Mouse (Mus musculus): Measurements from ENCODE around the gene St3gal6. TPM values are rescaled to one million over a fixed set of nuclear protein-coding genes. Genes with fewer than 3 reads are reported as not detected.

Gene St3gal6
- polyA plus RNA-seq, 1 experiment from 2014 or later = 17.8 TPM

GRCm38 (mm10) chr16:58534245-58535142 lies 10.5 kb upstream of the St3gal6 start:
- Histone ChIP-seq H3K27me3 (no peaks in the 10 kb centered on the region), H3K4me1 (replicated peaks) (0 out of 2 replicates have a peak, but pooled peaks cover 6% of the 10 kb centered on the region)
- 84% methylated on average over 7 of the region's 7 CpGs for WGBS

DNA sequence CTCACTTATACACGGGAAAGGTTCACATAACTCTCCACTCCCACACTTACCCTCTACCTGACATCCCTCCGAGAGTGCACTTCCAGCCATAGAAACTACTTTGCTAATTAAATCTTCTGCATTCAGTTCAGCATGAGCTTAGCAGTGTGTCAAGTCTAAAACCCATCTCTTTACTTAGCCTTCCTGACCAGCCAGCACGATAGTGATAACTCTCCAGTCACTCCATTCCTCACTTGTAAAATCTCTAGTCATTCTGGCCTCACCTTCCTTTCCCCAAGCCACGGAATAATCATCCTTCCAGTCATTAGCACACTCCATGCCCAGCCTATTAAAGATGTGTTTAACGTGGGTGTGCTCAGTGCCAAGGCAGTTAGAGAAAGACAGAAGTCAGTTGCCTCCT lies 9.7 kb upstream of the St3gal6 start:
- no peak overlapping the region for H3K9ac ChIP-seq (replicated peaks)
- WGBS = 55% methylated on average over 5 of the region's 5 CpGs
- no peak overlapping the region for H3K4me3 ChIP-seq (replicated peaks)
- no peak overlapping the region for H3K4me2 ChIP-seq
- H3K9me3 ChIP-seq = no peaks in the 10 kb centered on the region
- 0 out of 2 replicates have a peak, but pooled peaks cover 6% of the 10 kb centered on the region for H3K4me1 ChIP-seq (replicated peaks)
- no peak for ATAC-seq (ENCODE audit: insufficient number of reproducible peaks, insufficient read depth, low FRiP score, low TSS enrichment, low read depth)
- H3K27me3 ChIP-seq = no peaks in the 10 kb centered on the region
- H3K36me3 ChIP-seq = no peaks in the 10 kb centered on the region
- no peak overlapping the region for H3K27ac ChIP-seq

More at GRCm38 (mm10) chr16:58534245-58535142, 10.5 kb upstream of the St3gal6 start:
- Histone ChIP-seq H3K4me2 (no peak overlapping the region), H3K36me3 (no peaks in the 10 kb centered on the region), H3K4me3 (replicated peaks) (no peak overlapping the region), H3K27ac (no peak overlapping the region), H3K9me3 (no peaks in the 10 kb centered on the region), H3K9ac (replicated peaks) (no peak overlapping the region)
- no peak for ATAC-seq (ENCODE audit: insufficient number of reproducible peaks, insufficient read depth, low FRiP score, low TSS enrichment, low read depth)

- Histone ChIP-seq H3K9ac (replicated peaks) (no peak overlapping the region), H3K27ac (no peak overlapping the region), H3K27me3 (no peaks in the 10 kb centered on the region), H3K4me1 (replicated peaks) (0 out of 2 replicates have a peak, but pooled peaks cover 6% of the 10 kb centered on the region), H3K4me3 (replicated peaks) (no peak overlapping the region), H3K36me3 (no peaks in the 10 kb centered on the region), H3K4me2 (no peak overlapping the region), H3K9me3 (no peaks in the 10 kb centered on the region)
- ATAC-seq (ENCODE audit: insufficient number of reproducible peaks, insufficient read depth, low FRiP score, low TSS enrichment, low read depth) = no peak
- WGBS = 89% methylated on average over 2 of the region's 2 CpGs
Measured at GRCm38 (mm10) chr16:58533254-58533653, 9.2 kb upstream of the St3gal6 start.

DNA sequence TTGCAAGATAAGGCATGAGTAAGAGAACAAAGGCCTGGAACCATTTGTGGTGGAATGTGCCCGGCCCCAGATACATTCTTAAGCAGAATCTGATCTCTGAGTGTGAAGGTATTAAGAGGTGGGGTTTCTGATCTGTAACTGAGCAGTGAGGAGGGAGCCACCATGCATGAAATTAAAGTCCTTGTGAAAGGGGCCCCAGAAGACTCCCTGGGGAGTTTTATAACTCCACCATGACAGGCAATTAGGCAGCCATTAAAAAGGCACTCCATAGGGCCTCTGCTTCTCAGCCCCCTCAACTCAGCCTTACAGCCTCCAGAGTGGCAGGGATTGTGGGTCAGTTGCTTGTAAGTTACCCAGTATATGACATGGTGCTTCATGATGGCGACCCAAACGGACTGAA lies 8.5 kb upstream of the St3gal6 start:
- ATAC-seq (ENCODE audit: insufficient number of reproducible peaks, insufficient read depth, low FRiP score, low TSS enrichment, low read depth) = no peak
- Histone ChIP-seq H3K4me3 (replicated peaks) (no peak overlapping the region), H3K4me1 (replicated peaks) (0 out of 2 replicates have a peak, but pooled peaks cover 6% of the 10 kb centered on the region), H3K9ac (replicated peaks) (no peak overlapping the region), H3K4me2 (no peak overlapping the region), H3K36me3 (no peaks in the 10 kb centered on the region), H3K27ac (no peak overlapping the region), H3K9me3 (no peaks in the 10 kb centered on the region), H3K27me3 (no peaks in the 10 kb centered on the region)
- 26% methylated on average over 3 of the region's 3 CpGs for whole genome bisulfite sequencing

- Histone ChIP-seq H3K27ac (no peak overlapping the region), H3K9ac (replicated peaks) (no peak overlapping the region), H3K9me3 (peaks cover 8% of the 10 kb centered on the region), H3K4me1 (replicated peaks) (0 out of 2 replicates have a peak, but pooled peaks cover 6% of the 10 kb centered on the region), H3K27me3 (no peaks in the 10 kb centered on the region), H3K4me3 (replicated peaks) (no peak overlapping the region), H3K4me2 (no peak overlapping the region), H3K36me3 (no peaks in the 10 kb centered on the region)
- no peak for ATAC-seq (ENCODE audit: insufficient number of reproducible peaks, insufficient read depth, low FRiP score, low TSS enrichment, low read depth)
- WGBS = 59% methylated on average over 5 of the region's 5 CpGs
Measured at GRCm38 (mm10) chr16:58527817-58528216, 3.8 kb upstream of the St3gal6 start.

GRCm38 (mm10) chr16:58526729-58527128 lies 2.7 kb upstream of the St3gal6 start:
- WGBS = 82% methylated on average over 6 of the region's 6 CpGs
- peaks cover 8% of the 10 kb centered on the region for H3K9me3 ChIP-seq
- H3K36me3 ChIP-seq = no peaks in the 10 kb centered on the region
- H3K4me3 ChIP-seq (replicated peaks) = no peak overlapping the region
- H3K27ac ChIP-seq = no peak overlapping the region
- H3K4me1 ChIP-seq (replicated peaks) = peaks cover 5% of the 10 kb centered on the region; the same call in 1 of the 2 replicates
- no peak overlapping the region for H3K9ac ChIP-seq (replicated peaks)
- no peaks in the 10 kb centered on the region for H3K27me3 ChIP-seq
- ATAC-seq (ENCODE audit: insufficient number of reproducible peaks, insufficient read depth, low FRiP score, low TSS enrichment, low read depth) = no peak
- H3K4me2 ChIP-seq = no peak overlapping the region

GRCm38 (mm10) chr16:58525832-58526231 lies 1.8 kb upstream of the St3gal6 start:
- H3K4me2 ChIP-seq = no peak overlapping the region
- H3K9ac ChIP-seq (replicated peaks) = no peak overlapping the region
- no peak overlapping the region for H3K4me3 ChIP-seq (replicated peaks)
- peaks cover 8% of the 10 kb centered on the region for H3K9me3 ChIP-seq
- no peaks in the 10 kb centered on the region for H3K36me3 ChIP-seq
- no peaks in the 10 kb centered on the region for H3K27me3 ChIP-seq
- no peak overlapping the region for H3K27ac ChIP-seq
- H3K4me1 ChIP-seq (replicated peaks) = peaks cover 8% of the 10 kb centered on the region; the same call in 1 of the 2 replicates
- ATAC-seq (ENCODE audit: insufficient number of reproducible peaks, insufficient read depth, low FRiP score, low TSS enrichment, low read depth) = no peak

DNA sequence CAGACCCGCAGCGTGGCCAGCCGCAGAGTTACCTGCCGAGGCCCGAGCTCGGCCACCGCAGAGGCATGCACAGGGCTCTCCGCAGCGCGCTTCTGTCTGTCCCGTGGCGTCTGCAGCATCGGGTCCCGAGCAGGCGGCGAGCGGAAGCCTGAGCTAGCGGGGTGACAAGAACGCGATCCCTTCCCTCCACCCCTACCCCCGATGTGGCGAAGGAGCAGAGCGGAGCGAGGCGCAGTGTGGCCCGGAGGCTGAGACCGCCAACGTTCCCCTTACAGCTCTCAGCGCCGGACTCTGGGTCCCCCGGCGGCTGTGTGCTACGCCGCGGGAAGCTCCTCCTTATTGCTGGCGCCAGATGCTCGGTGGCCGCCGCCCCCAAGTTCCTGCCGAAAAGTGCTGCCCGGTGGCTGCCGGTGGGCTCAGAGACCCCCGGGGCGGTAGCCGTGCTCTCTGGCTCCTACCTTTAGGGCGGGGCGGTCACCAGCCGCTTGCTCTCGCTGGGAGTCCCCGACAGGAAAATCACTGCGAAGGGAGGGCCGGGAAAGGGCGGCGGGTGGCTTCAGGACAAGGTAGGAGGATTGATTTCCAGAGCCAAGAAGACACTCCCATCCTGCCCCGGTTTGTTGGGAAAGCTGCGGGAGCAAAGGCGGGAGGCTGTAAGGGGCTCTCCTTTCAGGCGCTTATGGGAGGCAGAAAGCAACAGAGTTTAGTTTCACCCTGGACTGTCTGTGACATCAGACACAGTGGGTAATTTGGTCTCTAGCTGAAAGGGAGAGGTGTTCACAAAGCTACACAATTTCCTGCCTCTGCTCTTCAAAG lies 791 bp downstream of the St3gal6 start:
- H3K9me3 ChIP-seq = peaks cover 8% of the 10 kb centered on the region
- H3K27me3 ChIP-seq = no peaks in the 10 kb centered on the region
- H3K4me3 ChIP-seq (replicated peaks) = peak overlapping the region; percentile 63
- H3K27ac ChIP-seq = peak overlapping the region; percentile 90
- H3K4me1 ChIP-seq (replicated peaks) = peaks cover 14% of the 10 kb centered on the region; the same call in 1 of the 2 replicates
- WGBS = under 1% methylated on average over 58 of the region's 58 CpGs
- no peaks in the 10 kb centered on the region for H3K36me3 ChIP-seq
- peak overlapping the region; percentile 70 for H3K4me2 ChIP-seq
- ATAC-seq (ENCODE audit: insufficient number of reproducible peaks, insufficient read depth, low FRiP score, low TSS enrichment, low read depth) = peak; percentile 93
- H3K9ac ChIP-seq (replicated peaks) = peak overlapping the region; percentile 83

- H3K4me2 ChIP-seq = peak overlapping the region; percentile 70
- peak overlapping the region; percentile 63 for H3K4me3 ChIP-seq (replicated peaks)
- WGBS = 0% methylated on average over 16 of the region's 16 CpGs
- peak overlapping the region; percentile 83 for H3K9ac ChIP-seq (replicated peaks)
- no peaks in the 10 kb centered on the region for H3K36me3 ChIP-seq
- no peaks in the 10 kb centered on the region for H3K27me3 ChIP-seq
- H3K4me1 ChIP-seq (replicated peaks) = peaks cover 14% of the 10 kb centered on the region; the same call in 1 of the 2 replicates
- peak overlapping the region; percentile 90 for H3K27ac ChIP-seq
- ATAC-seq (ENCODE audit: insufficient number of reproducible peaks, insufficient read depth, low FRiP score, low TSS enrichment, low read depth) = peak; percentile 58
- H3K9me3 ChIP-seq = peaks cover 8% of the 10 kb centered on the region
Measured at GRCm38 (mm10) chr16:58522677-58523043, 1.4 kb downstream of the St3gal6 start.

- peaks cover 14% of the 10 kb centered on the region; the same call in 1 of the 2 replicates for H3K4me1 ChIP-seq (replicated peaks)
- WGBS = 29% methylated on average over 7 of the region's 7 CpGs
- H3K36me3 ChIP-seq = no peaks in the 10 kb centered on the region
- H3K27ac ChIP-seq = no peak overlapping the region
- H3K9ac ChIP-seq (replicated peaks) = no peak overlapping the region; the same call in 1 of the 2 replicates
- H3K27me3 ChIP-seq = no peaks in the 10 kb centered on the region
- peaks cover 8% of the 10 kb centered on the region for H3K9me3 ChIP-seq
- ATAC-seq (ENCODE audit: insufficient number of reproducible peaks, insufficient read depth, low FRiP score, low TSS enrichment, low read depth) = no peak
- peak overlapping the region; percentile 70 for H3K4me2 ChIP-seq
- H3K4me3 ChIP-seq (replicated peaks) = peak overlapping the region; percentile 63
Measured at GRCm38 (mm10) chr16:58521900-58522299, 2.1 kb downstream of the St3gal6 start.

- peak overlapping the region; percentile 70 for H3K4me2 ChIP-seq
- WGBS = 64% methylated on average over 4 of the region's 4 CpGs
Measured at GRCm38 (mm10) chr16:58521182-58521581, 2.9 kb downstream of the St3gal6 start.

More at GRCm38 (mm10) chr16:58521182-58521581, 2.9 kb downstream of the St3gal6 start:
- peaks cover 14% of the 10 kb centered on the region; the same call in 1 of the 2 replicates for H3K4me1 ChIP-seq (replicated peaks)
- no peak for ATAC-seq (ENCODE audit: insufficient number of reproducible peaks, insufficient read depth, low FRiP score, low TSS enrichment, low read depth)
- H3K27ac ChIP-seq = no peak overlapping the region
- H3K9me3 ChIP-seq = peaks cover 8% of the 10 kb centered on the region
- no peak overlapping the region for H3K4me3 ChIP-seq (replicated peaks)
- H3K9ac ChIP-seq (replicated peaks) = no peak overlapping the region
- H3K27me3 ChIP-seq = no peaks in the 10 kb centered on the region
- no peaks in the 10 kb centered on the region for H3K36me3 ChIP-seq
